Mouse (Mus musculus): ENCODE measurements around the gene Parvg. TPM values are rescaled to one million over a fixed set of nuclear protein-coding genes. Genes with fewer than 3 reads are reported as not detected.
"Not testable (repeated sequence)": the region's sequence is repeated elsewhere in the genome, so short reads cannot be mapped to it uniquely, and the experiment has no call there.

The Parvg gene
- total RNA-seq (2021), result 1 to 10 TPM; 1.3 to 1.4 TPM

DNA sequence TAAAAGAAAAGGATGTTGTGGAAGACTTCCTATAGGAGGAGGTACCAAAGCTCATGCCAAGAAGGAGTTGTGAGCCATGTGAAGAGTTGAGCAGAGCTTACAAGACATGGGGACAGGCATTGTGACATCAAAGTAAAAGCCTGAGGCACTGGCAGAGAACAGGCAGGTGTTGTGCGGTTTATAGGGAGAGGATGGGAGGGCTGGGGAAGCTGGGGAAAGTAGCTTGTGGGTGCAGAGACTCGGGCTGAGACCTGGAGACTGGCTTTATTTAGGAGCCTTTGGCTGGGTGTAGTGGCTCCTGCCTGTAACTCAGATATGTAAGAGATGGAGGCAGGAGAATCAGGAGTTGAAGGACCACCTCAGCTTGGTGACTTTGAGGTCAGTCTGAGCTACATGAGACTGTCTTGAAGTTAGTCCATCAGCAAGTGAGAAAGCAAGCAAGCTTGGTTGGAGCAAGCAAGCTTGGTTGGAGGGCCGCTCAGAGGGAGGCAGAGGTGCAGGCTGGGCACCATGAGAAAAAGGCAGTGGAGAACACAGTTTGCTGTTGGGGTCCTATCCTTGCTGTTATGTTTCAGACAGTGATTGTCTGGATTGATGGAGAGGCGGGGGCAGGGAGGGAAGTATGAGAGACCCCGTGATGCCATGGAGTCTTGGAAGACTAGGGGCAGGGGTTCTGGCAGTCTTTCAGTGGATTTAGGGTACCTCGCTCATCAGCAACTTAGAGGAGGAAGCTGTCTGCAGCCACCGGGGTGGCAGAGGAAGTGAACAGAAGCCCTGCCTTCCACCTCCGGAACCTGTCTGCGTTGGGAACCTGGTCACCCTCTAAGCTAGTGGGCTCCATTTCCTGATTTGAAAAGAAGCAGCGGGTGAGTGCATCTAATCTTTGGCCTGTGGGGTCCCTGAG is at the start of gene Parvg:
Gene Parvg (plus strand): TSS at position 61 of the 904 bp plus-strand sequence.
- no peak for DNase-seq (ENCODE audit: low spot score)
- intact Hi-C loops (cut with DNase I), result no loop called here

DNA sequence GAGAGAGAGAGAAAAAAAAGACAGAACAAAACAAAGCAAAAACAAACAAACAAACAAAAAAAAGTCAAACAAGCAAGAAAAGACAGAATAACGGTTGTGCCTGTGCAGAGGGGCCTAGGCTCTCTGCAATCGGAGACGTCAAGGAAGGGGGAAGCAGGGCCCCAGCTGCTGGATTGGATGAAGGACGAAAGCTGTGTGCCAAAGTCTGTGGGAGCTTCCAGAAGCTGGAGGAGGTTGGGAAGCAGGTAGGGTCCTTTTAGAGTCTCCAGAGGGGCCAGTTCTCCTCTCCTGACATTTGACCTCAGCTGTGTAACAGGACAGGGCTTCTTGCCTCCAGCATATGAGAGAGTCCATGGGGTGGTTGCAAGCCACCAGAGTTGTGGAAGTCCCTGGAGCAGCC is 47.8 kb upstream of the Parvg start:
- intact Hi-C loops (cut with DNase I), result no loop called here
- no peak for DNase-seq (ENCODE audit: low spot score)

DNA sequence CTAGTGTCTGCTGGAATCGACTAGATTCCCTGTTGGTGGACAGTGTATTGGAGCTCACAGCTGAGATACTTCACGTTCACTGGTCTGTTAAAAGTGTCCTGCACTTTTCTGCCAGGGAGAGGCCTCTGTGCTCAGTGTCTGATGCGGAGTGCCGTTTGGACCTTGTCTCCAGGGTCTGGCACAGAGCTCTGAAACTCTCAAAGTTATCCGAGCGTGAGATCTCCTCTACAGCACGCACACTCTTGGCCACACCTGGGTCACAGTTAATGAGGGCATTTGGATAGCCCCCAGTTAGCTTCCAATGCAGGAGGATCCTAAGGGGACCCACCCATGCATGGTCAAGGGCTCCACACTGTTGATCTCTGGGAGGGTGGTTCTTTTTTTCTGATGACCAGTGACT is 45.7 kb upstream of the Parvg start:
- intact Hi-C loops (cut with DNase I), result no loop called here
- no peak for DNase-seq (ENCODE audit: low spot score)

DNA sequence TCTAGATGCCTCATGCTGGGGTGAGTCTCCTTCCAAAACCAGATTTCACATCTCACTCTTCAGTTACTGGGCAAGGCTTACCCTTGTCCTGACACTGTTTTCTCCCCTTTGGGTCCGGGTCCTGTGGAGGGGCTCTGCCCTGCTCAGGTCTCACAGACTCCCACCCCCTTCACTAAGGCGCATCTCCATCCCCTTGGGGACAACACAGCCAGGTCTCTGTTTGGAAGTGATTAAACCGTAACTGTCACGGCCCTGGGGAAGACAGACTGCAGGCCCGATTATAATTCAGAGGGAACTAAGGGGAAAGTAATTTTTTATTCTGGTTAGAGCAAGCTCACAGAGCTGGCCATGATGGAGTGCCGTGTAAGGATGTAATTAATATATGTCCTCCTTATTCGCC is 45.2 kb upstream of the Parvg start:
- DNase-seq (ENCODE audit: low spot score), result no peak
- intact Hi-C loops (cut with DNase I), result no loop called here

DNA sequence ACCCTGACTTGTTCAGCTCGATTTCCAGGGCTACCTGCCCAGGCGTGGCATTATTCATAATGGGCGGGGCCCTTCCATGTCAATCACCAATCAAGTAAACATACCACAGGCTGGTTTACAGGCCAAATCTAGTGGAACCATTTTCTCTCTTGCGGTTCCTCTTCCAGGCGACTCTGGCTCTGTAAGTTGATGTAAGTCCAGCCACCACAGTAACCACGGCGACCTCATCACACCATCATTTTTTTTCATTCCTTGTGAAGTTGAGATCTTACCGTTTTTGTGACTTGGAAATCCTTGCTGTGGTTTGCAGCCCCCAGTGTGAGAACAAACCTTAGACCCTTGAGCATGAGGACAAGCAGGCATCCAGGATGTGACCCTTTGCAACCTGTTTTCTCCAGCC is 43.5 kb upstream of the Parvg start:
- DNase-seq (ENCODE audit: low spot score), result no peak
- intact Hi-C loops (cut with DNase I), result loop anchor here (5.0 kb wide), 2 partner anchors 68 to 332 kb away; no protein-coding TSS in a partner anchor

DNA sequence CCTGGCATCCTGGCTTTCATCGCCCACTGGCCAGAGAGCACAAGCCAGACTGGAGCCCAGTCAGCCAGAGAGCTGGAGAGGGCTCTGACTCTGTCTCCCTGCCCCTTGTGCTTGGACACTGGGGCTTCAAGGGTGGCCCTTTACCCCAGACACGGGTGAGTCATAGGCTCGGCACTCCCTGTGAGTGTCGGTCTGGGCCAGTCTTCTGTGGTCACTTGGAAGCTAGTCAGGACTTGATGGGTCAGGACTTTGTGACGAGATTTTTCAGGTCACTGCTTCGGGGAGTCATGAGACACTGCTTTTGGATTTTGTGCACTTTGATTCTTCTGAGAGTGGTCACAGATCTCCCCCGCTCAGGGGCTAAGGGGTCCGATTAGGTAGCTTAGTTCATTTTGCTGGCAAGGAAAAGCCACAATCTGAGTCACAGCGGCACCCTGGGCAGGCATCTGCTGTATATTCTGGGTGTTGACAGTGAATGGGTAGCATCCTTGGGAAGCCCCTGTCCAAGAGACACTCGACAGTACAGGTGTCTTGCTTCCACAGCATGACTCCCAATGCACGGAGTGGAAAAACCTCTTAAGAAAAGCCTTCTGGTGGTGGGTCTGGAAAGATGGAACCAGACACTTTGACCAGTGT is 43.0 kb upstream of the Parvg start:
- intact Hi-C loops (cut with DNase I), result loop anchor here (5.0 kb wide), 2 partner anchors 69 to 331 kb away; no protein-coding TSS in a partner anchor
- DNase-seq (ENCODE audit: low spot score), result no peak

DNA sequence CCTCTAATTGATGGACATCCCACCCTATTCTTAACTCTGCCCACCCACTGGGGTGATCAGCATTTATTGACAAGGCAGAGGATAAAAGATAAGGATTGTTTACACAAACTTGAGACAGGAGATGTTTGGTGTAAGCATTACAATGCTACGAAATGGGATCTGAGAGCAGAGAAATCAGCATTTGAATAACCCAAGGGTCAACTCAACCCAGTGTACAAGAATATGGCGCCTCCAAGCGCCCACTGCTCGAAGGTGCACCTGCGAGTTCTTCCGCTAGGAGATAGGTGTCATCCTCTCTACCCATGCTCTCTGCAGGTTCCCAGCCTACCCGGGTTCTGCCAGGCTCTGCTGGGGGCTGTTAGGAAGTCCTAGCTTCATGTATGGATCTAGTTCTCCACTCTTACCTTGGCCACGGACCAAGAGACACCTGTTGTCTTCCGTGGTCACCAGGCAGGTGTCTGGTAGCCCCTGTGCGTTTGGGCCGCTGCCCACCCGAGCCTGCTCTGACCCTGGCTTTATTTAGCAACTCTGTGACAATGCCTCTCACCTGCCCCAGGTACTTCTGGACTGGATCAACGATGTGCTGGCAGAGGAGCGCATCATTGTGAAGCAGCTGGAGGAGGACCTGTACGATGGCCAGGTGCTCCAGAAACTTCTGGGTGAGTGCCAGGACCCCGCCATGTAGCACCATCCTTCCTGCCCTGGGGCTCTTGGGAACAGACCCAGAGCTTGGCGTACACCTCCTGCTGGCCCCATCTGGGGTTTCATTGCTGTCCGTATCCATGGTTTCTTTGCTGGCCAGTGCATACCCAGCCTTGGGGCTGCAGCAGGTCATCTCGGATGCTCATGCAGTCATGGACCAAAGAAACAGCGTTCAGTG is 41.4 kb upstream of the Parvg start:
- no peak for DNase-seq (ENCODE audit: low spot score)
- intact Hi-C loops (cut with DNase I), result loop anchor here (5.0 kb wide), 2 partner anchors 70 to 330 kb away; no protein-coding TSS in a partner anchor

DNA sequence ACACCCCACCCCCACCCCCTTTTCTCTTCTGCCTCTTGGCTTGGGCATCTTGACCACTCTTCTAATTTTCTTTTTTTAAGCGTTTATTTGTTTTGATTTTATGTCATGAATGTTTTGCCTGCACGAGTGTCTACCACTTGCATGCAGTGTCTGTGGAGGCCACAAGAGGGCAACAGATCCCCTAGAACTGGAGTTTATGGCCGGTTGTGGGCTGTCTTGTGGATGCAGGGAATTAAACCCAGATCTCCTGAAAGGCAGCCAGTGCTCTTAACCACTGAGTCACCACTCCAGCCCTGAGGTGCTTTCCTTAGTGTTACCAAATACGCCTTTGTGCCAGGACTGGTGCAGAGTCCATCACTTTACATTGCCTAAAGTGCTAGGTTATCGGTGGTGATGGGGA is 39.8 kb upstream of the Parvg start:
- intact Hi-C loops (cut with DNase I), result loop anchor here (5.0 kb wide), 2 partner anchors 72 to 328 kb away; no protein-coding TSS in a partner anchor
- no peak for DNase-seq (ENCODE audit: low spot score)

DNA sequence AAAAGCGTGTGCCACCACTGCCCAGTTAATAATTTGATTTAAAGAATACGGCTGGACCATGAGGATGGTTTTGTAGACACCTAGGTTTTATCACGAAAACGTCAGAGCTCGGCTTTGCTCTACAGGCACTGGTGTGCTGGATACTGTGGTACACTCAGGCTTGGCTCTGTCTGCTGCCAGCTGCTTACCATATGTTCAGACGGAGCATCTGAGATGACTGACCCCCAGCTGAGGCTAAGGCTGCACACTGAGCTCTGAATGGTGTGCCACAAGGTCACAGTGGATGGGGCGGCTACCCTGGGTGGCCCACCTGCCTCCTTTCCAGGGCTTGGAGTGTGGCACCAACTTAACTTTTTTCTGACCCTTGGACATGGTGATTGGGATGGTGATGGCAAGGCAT is 38.4 kb upstream of the Parvg start:
- intact Hi-C loops (cut with DNase I), result no loop called here
- DNase-seq (ENCODE audit: low spot score), result no peak

DNA sequence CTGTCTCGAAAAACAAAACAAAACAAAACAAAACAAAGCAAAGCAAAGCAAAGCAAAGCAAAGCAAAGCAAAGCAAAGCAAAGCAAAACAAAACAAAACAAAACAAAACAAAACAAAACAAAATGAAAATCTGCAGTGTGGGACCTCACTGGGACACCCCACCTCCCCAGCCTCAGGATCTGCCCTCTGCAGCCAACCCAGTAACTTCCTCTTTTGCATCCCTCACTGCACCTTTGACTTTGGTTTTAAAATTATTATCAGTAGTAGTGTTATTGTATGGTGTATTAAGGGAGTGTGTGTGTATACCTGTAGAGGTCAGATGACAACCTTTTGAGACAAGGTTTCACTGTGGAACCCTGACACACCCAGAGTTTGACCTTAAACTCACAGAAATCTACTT is 34.9 kb upstream of the Parvg start:
- intact Hi-C loops (cut with DNase I); DNase-seq (ENCODE audit: low spot score): not testable (repeated sequence)

DNA sequence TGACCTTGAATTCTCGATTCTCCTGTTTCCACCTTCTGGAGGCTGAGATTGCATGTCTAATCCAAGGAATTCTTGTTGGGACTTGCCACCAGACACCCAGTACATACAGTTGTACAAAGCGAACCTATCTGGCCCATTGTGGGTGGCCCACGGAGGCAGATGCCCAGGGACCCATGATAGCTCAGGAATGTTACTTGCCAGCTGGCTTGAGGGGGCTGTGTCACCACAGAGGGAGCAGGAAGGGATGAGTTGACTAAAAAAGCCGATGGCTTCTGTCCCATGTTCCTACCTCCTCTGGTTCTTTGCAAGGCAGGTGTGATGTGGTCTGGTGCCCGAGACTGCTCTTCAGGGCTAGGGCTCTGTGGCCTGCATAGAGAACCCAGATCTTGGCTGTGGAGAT is 32.7 kb upstream of the Parvg start:
- intact Hi-C loops (cut with DNase I), result no loop called here
- DNase-seq (ENCODE audit: low spot score), result no peak

DNA sequence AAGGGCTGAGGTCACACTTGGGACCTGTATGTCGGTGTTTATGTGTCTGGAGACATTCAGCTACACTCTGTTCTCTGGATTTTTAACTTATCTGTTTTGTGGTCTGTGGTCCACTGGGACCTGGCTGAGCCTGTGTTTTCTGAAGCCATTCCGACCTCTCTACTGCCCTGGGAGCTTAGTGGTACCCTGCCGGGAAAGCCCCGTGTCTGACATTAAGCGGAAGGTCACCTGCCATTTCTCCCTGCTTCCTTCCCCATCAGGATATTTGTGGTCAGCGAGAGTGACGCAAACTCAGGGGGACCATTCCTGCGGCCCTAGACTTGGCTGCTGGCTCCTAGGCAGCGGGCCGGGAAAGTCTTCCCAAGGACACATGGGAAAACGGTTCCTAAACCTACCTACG is 30.2 kb upstream of the Parvg start:
- no peak for DNase-seq (ENCODE audit: low spot score)
- intact Hi-C loops (cut with DNase I), result no loop called here

DNA sequence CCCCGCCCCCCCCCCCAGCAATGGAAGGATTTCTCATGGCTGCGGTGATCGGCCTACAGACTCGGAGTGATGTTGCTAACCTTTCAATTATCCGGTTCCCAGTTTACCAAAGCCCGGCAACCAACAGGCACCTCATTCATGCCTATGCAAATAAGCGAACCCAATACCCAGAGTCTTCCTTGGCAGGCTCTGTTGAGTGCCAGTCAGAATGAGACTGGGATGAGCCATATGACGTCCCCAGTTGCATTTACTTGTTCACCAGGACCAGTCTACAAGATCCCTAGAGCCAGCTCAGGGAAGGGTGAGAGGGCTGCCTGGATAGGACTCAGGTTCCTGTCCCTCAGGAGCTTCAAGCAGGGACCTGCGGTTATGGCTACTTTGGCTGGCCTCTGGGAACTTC is 29.4 kb upstream of the Parvg start:
- intact Hi-C loops (cut with DNase I), result no loop called here

DNA sequence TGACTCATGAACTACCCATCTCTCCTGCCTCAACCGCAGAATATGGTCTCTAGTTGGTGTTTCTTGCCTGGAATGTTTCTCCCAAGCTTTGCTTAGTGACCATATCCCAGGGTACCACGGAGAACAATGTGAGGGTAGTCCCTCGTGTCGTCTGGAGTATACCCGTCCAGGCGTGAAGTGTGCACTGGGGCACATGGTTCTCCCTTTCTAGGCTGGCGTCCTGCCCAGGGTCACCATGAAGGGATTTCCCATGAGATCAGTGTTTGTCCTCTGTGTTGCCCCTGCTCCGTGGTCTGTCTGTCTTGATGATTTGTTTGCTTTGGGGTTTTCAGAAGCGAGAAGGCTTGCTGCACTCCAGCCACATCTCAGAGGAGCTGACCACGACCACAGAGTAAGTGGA is 28.6 kb upstream of the Parvg start:
- intact Hi-C loops (cut with DNase I), result no loop called here
- no peak for DNase-seq (ENCODE audit: low spot score)

More for the DNA sequence above, 29.4 kb upstream of the Parvg start:
- no peak for DNase-seq (ENCODE audit: low spot score)

DNA sequence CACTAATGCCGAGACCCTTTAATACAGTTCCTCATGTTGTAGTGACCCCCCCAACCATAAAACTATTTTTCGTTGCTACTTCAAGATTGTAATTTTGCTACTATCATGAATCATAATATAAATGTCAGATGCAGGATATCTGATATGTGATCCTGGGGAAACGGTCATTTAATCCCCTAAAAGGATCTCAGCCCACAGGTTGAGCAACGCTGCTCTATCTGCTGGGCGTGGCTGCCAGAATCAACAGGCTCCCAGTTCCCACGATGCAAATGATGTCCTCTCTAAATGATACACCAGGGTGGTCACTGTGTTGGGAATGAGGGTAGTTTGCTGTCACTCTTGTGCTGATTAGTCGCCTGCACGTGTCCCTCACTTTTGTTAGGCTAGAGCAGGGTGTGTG is 26.4 kb upstream of the Parvg start:
- intact Hi-C loops (cut with DNase I), result no loop called here
- no peak for DNase-seq (ENCODE audit: low spot score)

DNA sequence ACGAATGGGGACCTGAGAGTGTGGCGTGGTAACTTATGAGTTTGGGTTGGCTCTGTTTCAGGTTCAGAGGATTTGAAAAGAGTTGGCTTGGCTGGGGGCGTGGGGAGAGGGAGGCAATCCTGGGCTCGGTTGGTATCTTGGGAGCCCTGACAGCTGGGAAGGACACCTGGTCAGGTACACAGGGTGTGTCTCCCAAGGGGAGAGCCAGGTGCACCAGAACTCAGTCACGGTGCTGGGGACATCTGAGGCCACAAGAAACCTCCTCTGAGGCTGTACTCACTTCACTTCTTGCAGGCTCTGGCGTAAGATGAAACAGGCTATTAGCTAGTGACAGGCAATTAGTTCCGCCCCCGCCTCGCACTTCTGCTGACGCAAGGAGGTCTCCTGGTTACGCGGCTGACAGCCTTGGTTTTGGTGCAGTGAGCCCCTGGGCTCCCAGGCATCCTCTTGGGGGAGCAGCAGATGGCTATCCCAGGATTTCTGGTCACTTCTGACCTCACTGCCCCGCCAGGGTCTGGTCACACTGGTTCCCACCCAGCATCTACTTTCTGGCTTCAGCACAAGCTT is 24.9 kb upstream of the Parvg start:
- DNase-seq (ENCODE audit: low spot score), result no peak
- intact Hi-C loops (cut with DNase I), result no loop called here

DNA sequence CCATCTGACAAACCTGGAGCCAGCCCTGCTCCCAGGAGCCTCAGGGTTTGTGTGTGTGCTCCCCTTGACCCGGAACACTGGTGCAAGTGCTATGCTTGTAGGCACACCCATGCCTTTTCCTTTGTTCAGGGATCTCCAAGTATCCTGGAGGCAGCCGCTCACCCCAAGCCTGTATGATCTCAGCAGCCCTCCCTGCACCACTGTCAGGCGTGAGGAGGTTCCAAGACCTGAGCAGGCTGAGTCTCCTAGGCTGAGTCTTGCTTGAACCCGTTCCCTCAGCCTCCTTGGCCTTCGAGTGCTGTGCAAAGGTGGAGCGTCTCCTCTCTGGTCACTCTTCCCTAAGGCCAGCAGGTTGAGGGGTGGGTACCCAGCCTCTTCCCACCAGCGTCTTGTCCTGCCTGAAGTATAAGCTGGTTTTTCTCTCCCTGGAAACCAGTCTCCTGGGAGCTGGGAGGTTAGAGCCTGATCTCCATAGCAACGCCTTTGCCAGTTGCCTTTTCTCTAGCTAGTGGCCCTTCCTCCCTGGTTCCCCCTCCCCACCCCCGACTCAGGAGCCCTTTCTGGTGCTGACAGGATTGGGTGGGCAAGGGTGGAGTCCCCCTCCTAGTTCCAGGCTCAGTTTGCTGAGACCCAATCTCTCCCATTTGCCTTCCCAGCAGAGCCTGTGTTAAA is 24.0 kb upstream of the Parvg start:
- intact Hi-C loops (cut with DNase I), result loop anchor here (5.0 kb wide), 1 partner anchor 148 kb away; the partner anchor contains the start of gene Shisal1
- no peak for DNase-seq (ENCODE audit: low spot score)

DNA sequence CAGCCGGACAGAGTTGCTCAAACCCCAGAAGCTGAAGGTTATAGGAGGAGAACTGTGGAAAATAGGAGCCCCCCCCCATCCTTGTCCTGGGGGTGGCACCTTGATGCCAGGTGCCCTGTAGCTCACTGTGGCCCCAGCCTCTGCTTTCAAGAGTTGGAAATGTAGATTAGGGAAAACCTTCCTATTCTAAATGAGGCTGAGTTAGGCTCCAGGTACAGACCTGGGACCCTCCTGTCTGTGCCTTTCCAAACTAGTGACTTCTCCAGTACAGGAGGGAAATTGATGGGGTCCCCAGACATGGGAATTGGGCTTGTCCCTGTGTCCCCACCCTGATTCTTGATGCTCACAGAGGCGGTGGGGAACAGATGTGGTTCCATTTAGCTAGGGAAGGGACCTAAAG is 23.2 kb upstream of the Parvg start:
- intact Hi-C loops (cut with DNase I), result loop anchor here (5.0 kb wide), 1 partner anchor 147 kb away; the partner anchor contains the start of gene Shisal1
- no peak for DNase-seq (ENCODE audit: low spot score)

DNA sequence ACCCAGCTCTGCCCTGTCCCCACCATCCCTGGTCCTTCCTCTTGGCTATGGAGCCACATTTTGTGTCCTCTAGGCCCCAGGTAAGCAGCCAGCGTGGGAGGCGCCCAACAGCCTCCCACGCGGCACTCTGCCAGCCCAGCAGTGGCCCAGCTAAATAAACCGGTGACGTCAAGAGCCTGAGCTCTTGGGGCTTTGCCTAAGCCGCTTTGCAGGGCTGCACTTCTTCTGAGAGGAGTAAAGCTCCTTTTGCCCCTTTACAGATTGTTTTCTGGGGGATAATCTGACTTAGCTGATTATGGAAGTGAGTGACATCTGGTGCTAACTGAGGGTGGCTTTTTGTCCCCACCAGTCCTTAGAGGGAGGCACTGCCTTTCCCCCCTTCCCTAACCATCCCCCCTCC is 22.8 kb upstream of the Parvg start:
- intact Hi-C loops (cut with DNase I), result loop anchor here (5.0 kb wide), 1 partner anchor 146 kb away; the partner anchor contains the start of gene Shisal1
- DNase-seq (ENCODE audit: low spot score), result no peak

All from heart, postnatal 25 days (tissue).